Mouse (Mus musculus) heart, postnatal 0 days (tissue): ENCODE measurements around the gene Sertad2. TPM values are rescaled to one million over a fixed set of nuclear protein-coding genes. Genes with fewer than 3 reads are reported as not detected.

Experiments
- ATAC-seq: fragments of 200-750 bp; cut with Nextera tagmentation; 2 replicates; pipeline ENCODE4 v1.8.0; 2017; ENCODE audit warnings: low read depth, moderate number of reproducible peaks, moderate library complexity; ENCODE audit not compliant: insufficient read depth
- DNase-seq: peaks from one replicate; pipeline ENCODE4 v3.0.0-alpha.2; 2016; ENCODE audit warnings: low spot score
- H3K27ac ChIP-seq: fragments of 300-500 bp; sonication (generic); 2 replicates; pipeline ENCODE4 v1.5.1; 2014; ENCODE audit warnings: low read depth, mild to moderate bottlenecking
- H3K27me3 ChIP-seq: fragments of 300-500 bp; sonication (generic); 2 replicates; pipeline ENCODE4 v1.6.1; 2014; ENCODE audit warnings: low read length, mixed read lengths; ENCODE audit not compliant: control insufficient read depth, insufficient read depth
- H3K36me3 ChIP-seq: fragments of 300-500 bp; sonication (generic); replicated peaks from 2 replicates; pipeline ENCODE4 v1.6.1; 2014; ENCODE audit warnings: low read length, mixed read lengths; ENCODE audit not compliant: control insufficient read depth, insufficient read depth
- H3K4me1 ChIP-seq: fragments of 300-500 bp; sonication (generic); 2 replicates; pipeline ENCODE4 v1.6.1; 2014; ENCODE audit warnings: antibody characterized with exemption; ENCODE audit not compliant: control insufficient read depth, insufficient read depth
- H3K4me2 ChIP-seq: fragments of 300-500 bp; sonication (generic); 2 replicates; pipeline ENCODE4 v1.6.1; 2014; ENCODE audit warnings: low read depth, mild to moderate bottlenecking, low read length, moderate library complexity
- H3K4me3 ChIP-seq: fragments of 300-500 bp; sonication (generic); 2 replicates; pipeline ENCODE4 v1.5.1; 2014; ENCODE audit warnings: low read depth, low read length
- H3K9ac ChIP-seq: fragments of 300-500 bp; sonication (generic); replicated peaks from 2 replicates; pipeline ENCODE4 v1.6.1; 2014; ENCODE audit warnings: low read depth, low read length, mixed read lengths
- H3K9me3 ChIP-seq: fragments of 300-500 bp; sonication (generic); replicated peaks from 2 replicates; pipeline ENCODE4 v1.6.1; 2016; ENCODE audit warnings: low read length; ENCODE audit not compliant: control insufficient read depth
- CTCF ChIP-seq: IDR thresholded peaks from 2 replicates; pipeline ENCODE4 v1.5.1; 2016; ENCODE audit warnings: antibody characterized with exemption, control low read depth, low read depth
- EP300 ChIP-seq: IDR thresholded peaks from 2 replicates; pipeline ENCODE4 v1.6.1; 2016; ENCODE audit warnings: antibody characterized with exemption, low read depth
- WGBS: fragments of 180-500 bp; shearing (Covaris S2); extraction: QIAGEN DNeasy Blood & Tissue Kit; methylation state at CpG from one replicate; pipeline ENCODE4 v1.1.7; 2014; 5-methylcytosine and 5-hydroxymethylcytosine counted together
- polyA plus RNA-seq: library from polyadenylated mRNA; unstranded; fragments of >200 nt; fragmentation: Nextera tagmentation; extraction: Ambion mirVana; gene quantifications from 2 replicates; pipeline ENCODE4 v1.2.1, GENCODE M21; 2015
- total RNA-seq: library from RNA; depleted of rRNA; stranded (reverse); fragments of >200 nt; gene quantifications from 2 replicates; pipeline ENCODE4 v1.2.3, GENCODE M21; 2014; ENCODE audit warnings: low replicate concordance

Gene Sertad2
- total and polyA plus RNA-seq, 2 experiments from 2014 or later, result 33.3 to 33.5 TPM

- Histone ChIP-seq H3K36me3 (no peaks in the 10 kb centered on the region), H3K27me3 (no peaks in the 10 kb centered on the region), H3K9me3 (no peaks in the 10 kb centered on the region), H3K4me1 (peaks cover 56% of the 10 kb centered on the region), H3K4me3 (no peak overlapping the region), H3K4me2 (peak overlapping the region; percentile 44; the same call in 1 of the 2 replicates), H3K9ac (no peak overlapping the region; the same call in 1 of the 2 replicates), H3K27ac (peak overlapping the region; percentile 67)
- no peak for DNase-seq
- no peak for TF ChIP-seq EP300
- no peak for TF ChIP-seq CTCF
- no peak for ATAC-seq
- 22% methylated on average over 4 of the region's 4 CpGs for WGBS
These were observed 93.1 kb downstream of the Sertad2 start for GRCm38 (mm10) chr11:20636114-20636513.

- Histone ChIP-seq H3K9me3 (no peaks in the 10 kb centered on the region), H3K4me1 (peaks cover 58% of the 10 kb centered on the region), H3K4me3 (no peak overlapping the region), H3K36me3 (no peaks in the 10 kb centered on the region), H3K4me2 (no peak overlapping the region), H3K27ac (no peak overlapping the region), H3K27me3 (no peaks in the 10 kb centered on the region), H3K9ac (no peak overlapping the region)
- DNase-seq (no peak), ATAC-seq (no peak)
- TF ChIP-seq CTCF, result no peak
- no peak for TF ChIP-seq EP300
These were observed 94.0 kb downstream of the Sertad2 start for GRCm38 (mm10) chr11:20637060-20637459.

GRCm38 (mm10) chr11:20638841-20639240 lies 95.8 kb downstream of the Sertad2 start:
- H3K4me2 ChIP-seq, result no peak overlapping the region
- no peak overlapping the region for H3K9ac ChIP-seq
- H3K9me3 ChIP-seq, result no peaks in the 10 kb centered on the region
- H3K27ac ChIP-seq, result no peak overlapping the region
- no peaks in the 10 kb centered on the region for H3K36me3 ChIP-seq
- no peak for ATAC-seq
- no peak overlapping the region for H3K4me3 ChIP-seq
- H3K4me1 ChIP-seq, result peaks cover 49% of the 10 kb centered on the region
- peak; percentile 58 for DNase-seq
- no peaks in the 10 kb centered on the region for H3K27me3 ChIP-seq
- TF ChIP-seq EP300 (no peak), CTCF (peak; percentile 92)
- 27% methylated on average over 3 of the region's 3 CpGs for WGBS

GRCm38 (mm10) chr11:20639918-20640447 lies 96.9 kb downstream of the Sertad2 start:
- DNase-seq (peak; percentile 86), ATAC-seq (peak; percentile 92)
- Histone ChIP-seq H3K27ac (peak overlapping the region; percentile 77), H3K9ac (peak overlapping the region; percentile 22), H3K4me1 (peaks cover 48% of the 10 kb centered on the region), H3K36me3 (no peaks in the 10 kb centered on the region), H3K4me2 (peak overlapping the region; percentile 53), H3K9me3 (no peaks in the 10 kb centered on the region), H3K4me3 (peak overlapping the region; percentile 23), H3K27me3 (no peaks in the 10 kb centered on the region)
- 9% methylated on average over 11 of the region's 11 CpGs for WGBS
- no peak for TF ChIP-seq CTCF
- no peak for TF ChIP-seq EP300

GRCm38 (mm10) chr11:20642321-20642720 lies 99.3 kb downstream of the Sertad2 start:
- Histone ChIP-seq H3K4me2 (no peak overlapping the region), H3K9ac (no peak overlapping the region), H3K36me3 (no peaks in the 10 kb centered on the region), H3K4me1 (peaks cover 50% of the 10 kb centered on the region), H3K27me3 (no peaks in the 10 kb centered on the region), H3K9me3 (no peaks in the 10 kb centered on the region), H3K4me3 (no peak overlapping the region), H3K27ac (no peak overlapping the region)
- TF ChIP-seq EP300 (no peak), CTCF (no peak)
- ATAC-seq, result no peak
- WGBS, result 89% methylated on average over 5 of the region's 5 CpGs
- DNase-seq, result no peak

GRCm38 (mm10) chr11:20643161-20643560 lies 100.1 kb downstream of the Sertad2 start:
- Histone ChIP-seq H3K9me3 (no peaks in the 10 kb centered on the region), H3K4me3 (no peak overlapping the region), H3K4me1 (peaks cover 56% of the 10 kb centered on the region), H3K9ac (no peak overlapping the region), H3K4me2 (no peak overlapping the region), H3K36me3 (peaks cover 3% of the 10 kb centered on the region), H3K27me3 (no peaks in the 10 kb centered on the region), H3K27ac (no peak overlapping the region)
- no peak for DNase-seq
- TF ChIP-seq CTCF (no peak), EP300 (no peak)
- 70% methylated on average over 5 of the region's 5 CpGs for WGBS
- no peak for ATAC-seq
